Mouse (Mus musculus) naive thymus-derived CD4-positive, alpha-beta T cell, adult 2 months (primary cell): Measurements from ENCODE around the gene Lrrc74a.

Source experiments
- DNase-seq: peaks from one replicate; pipeline ENCODE4 v3.0.0-alpha.2; 2011; ENCODE audit warnings: low read depth

Gene Lrrc74a

GRCm38 (mm10) chr12:86734319-86734810 lies at the start of gene Lrrc74a:
TSS of gene Lrrc74a (plus strand) at chr12:86734369.
- no peak for DNase-seq

- no peak for DNase-seq
Observed at GRCm38 (mm10) chr12:86685275-86685674, 48.9 kb upstream of the Lrrc74a start.

GRCm38 (mm10) chr12:86686551-86687330 lies 47.4 kb upstream of the Lrrc74a start:
- peak; percentile 23 for DNase-seq

- no peak for DNase-seq
Observed at GRCm38 (mm10) chr12:86687445-86687955, 46.7 kb upstream of the Lrrc74a start.

GRCm38 (mm10) chr12:86687971-86688573 lies 46.1 kb upstream of the Lrrc74a start:
- no peak for DNase-seq

GRCm38 (mm10) chr12:86688917-86689316 lies 45.3 kb upstream of the Lrrc74a start:
- DNase-seq: no peak

- no peak for DNase-seq
Observed at GRCm38 (mm10) chr12:86690700-86691485, 43.3 kb upstream of the Lrrc74a start.

- DNase-seq: no peak
Observed at GRCm38 (mm10) chr12:86692471-86693356, 41.5 kb upstream of the Lrrc74a start.

GRCm38 (mm10) chr12:86693389-86693788 lies 40.8 kb upstream of the Lrrc74a start:
- no peak for DNase-seq

- DNase-seq: no peak
Observed at GRCm38 (mm10) chr12:86694441-86694840, 39.7 kb upstream of the Lrrc74a start.

GRCm38 (mm10) chr12:86697996-86698395 lies 36.2 kb upstream of the Lrrc74a start:
- no peak for DNase-seq

- DNase-seq: no peak
Observed at GRCm38 (mm10) chr12:86698537-86698936, 35.6 kb upstream of the Lrrc74a start.

- no peak for DNase-seq
Observed at GRCm38 (mm10) chr12:86699965-86700926, 33.9 kb upstream of the Lrrc74a start.

- DNase-seq: no peak
Observed at GRCm38 (mm10) chr12:86700927-86701310, 33.2 kb upstream of the Lrrc74a start.

- DNase-seq: no peak
Observed at GRCm38 (mm10) chr12:86701491-86701890, 32.7 kb upstream of the Lrrc74a start.

GRCm38 (mm10) chr12:86702690-86703089 lies 31.5 kb upstream of the Lrrc74a start:
- DNase-seq: no peak

- DNase-seq: no peak
Observed at GRCm38 (mm10) chr12:86705843-86706242, 28.3 kb upstream of the Lrrc74a start.

GRCm38 (mm10) chr12:86714026-86714425 lies 20.1 kb upstream of the Lrrc74a start:
- DNase-seq: no peak

GRCm38 (mm10) chr12:86715401-86715800 lies 18.8 kb upstream of the Lrrc74a start:
- peak; percentile 66 for DNase-seq

- DNase-seq: no peak
Observed at GRCm38 (mm10) chr12:86716962-86717361, 17.2 kb upstream of the Lrrc74a start.
